Mouse (Mus musculus) activated CD4-positive, CD25-positive, alpha-beta regulatory T cell, adult 4 months (primary cell): ENCODE data around the gene 5730480H06Rik. TPM values are rescaled to one million over a fixed set of nuclear protein-coding genes. Genes with fewer than 3 reads are reported as not detected.

Experiments
- ATAC-seq: one replicate; pipeline ENCODE4 v1.8.0; 2017
- polyA plus RNA-seq, 2 experiments: library from polyadenylated mRNA; unstranded; fragments of 100-300 nt; shearing (Covaris generic); gene quantifications; one replicate each; pipeline ENCODE4 v1.2.1; 2017

Gene 5730480H06Rik
- polyA plus RNA-seq: 10 to 100 TPM; 11.6 to 12.5 TPM

GRCm38 (mm10) chr5:48327652-48328051, at the start of gene 5730480H06Rik:
Gene 5730480H06Rik, plus strand, starts transcription at chr5:48327952.
- no peak for ATAC-seq

- no peak for ATAC-seq
Observed at GRCm38 (mm10) chr5:48301186-48301585, 26.6 kb upstream of the 5730480H06Rik start.

- ATAC-seq: no peak
Observed at GRCm38 (mm10) chr5:48315057-48315602, 12.6 kb upstream of the 5730480H06Rik start.

- no peak for ATAC-seq
Observed at GRCm38 (mm10) chr5:48320597-48320996, 7.2 kb upstream of the 5730480H06Rik start.

- no peak for ATAC-seq
Observed at GRCm38 (mm10) chr5:48326221-48326620, 1.5 kb upstream of the 5730480H06Rik start.

GRCm38 (mm10) chr5:48329751-48330150, 2.0 kb downstream of the 5730480H06Rik start:
- no peak for ATAC-seq

- ATAC-seq: no peak
Observed at GRCm38 (mm10) chr5:48330817-48331216, 3.1 kb downstream of the 5730480H06Rik start.

GRCm38 (mm10) chr5:48331441-48331840, 3.7 kb downstream of the 5730480H06Rik start:
- ATAC-seq: no peak

GRCm38 (mm10) chr5:48333407-48333806, 5.7 kb downstream of the 5730480H06Rik start:
- ATAC-seq: no peak

GRCm38 (mm10) chr5:48333884-48334513, 6.2 kb downstream of the 5730480H06Rik start:
- no peak for ATAC-seq

GRCm38 (mm10) chr5:48340808-48341433, 13.2 kb downstream of the 5730480H06Rik start:
- ATAC-seq: no peak

GRCm38 (mm10) chr5:48345095-48345982, 17.6 kb downstream of the 5730480H06Rik start:
- no peak for ATAC-seq

- no peak for ATAC-seq
Observed at GRCm38 (mm10) chr5:48345983-48346648, 18.4 kb downstream of the 5730480H06Rik start.

GRCm38 (mm10) chr5:48349309-48349708, 21.6 kb downstream of the 5730480H06Rik start:
- peak; percentile 46 for ATAC-seq

- peak; percentile 99 for ATAC-seq
Observed at GRCm38 (mm10) chr5:48371890-48372766, 44.4 kb downstream of the 5730480H06Rik start.

GRCm38 (mm10) chr5:48402497-48402896, 74.7 kb downstream of the 5730480H06Rik start:
- no peak for ATAC-seq

GRCm38 (mm10) chr5:48408276-48408675, 80.5 kb downstream of the 5730480H06Rik start:
- no peak for ATAC-seq

- ATAC-seq: no peak
Observed at GRCm38 (mm10) chr5:48410348-48410747, 82.6 kb downstream of the 5730480H06Rik start.

GRCm38 (mm10) chr5:48411462-48411861, 83.7 kb downstream of the 5730480H06Rik start:
- no peak for ATAC-seq

GRCm38 (mm10) chr5:48412261-48412660, 84.5 kb downstream of the 5730480H06Rik start:
- ATAC-seq: no peak

GRCm38 (mm10) chr5:48419741-48420140, 92.0 kb downstream of the 5730480H06Rik start:
- ATAC-seq: no peak
